Mouse (Mus musculus): ENCODE results near the gene Rnf149. TPM values are rescaled to one million over a fixed set of nuclear protein-coding genes. Genes with fewer than 3 reads are reported as not detected.
A peak's percentile ranks its signal among the peaks of the same experiment; 100 is the strongest.

Gene Rnf149
- total and polyA plus RNA-seq, 2 experiments from 2014 or later, result 13.0 to 20.6 TPM

GRCm38 (mm10) chr1:39515303-39515991, 61.8 kb downstream of the Rnf149 start:
- WGBS, result 85% methylated on average over 10 of the region's 10 CpGs
- no peak overlapping the region for H3K4me3 ChIP-seq (ENCODE audit: low read depth, low read length)
- H3K9ac ChIP-seq (replicated peaks; ENCODE audit: low read length, poor library complexity, severe bottlenecking), result no peak overlapping the region
- no peaks in the 10 kb centered on the region for H3K36me3 ChIP-seq (ENCODE audit: insufficient read depth, low read length)
- no peak overlapping the region for H3K27ac ChIP-seq (ENCODE audit: low read depth, low read length)
- no peaks in the 10 kb centered on the region for H3K4me1 ChIP-seq (ENCODE audit: insufficient read depth, low read length)
- TF ChIP-seq CTCF (IDR thresholded peaks at IDR 0.05), result no peak
- H3K4me2 ChIP-seq (ENCODE audit: low read depth, low read length, poor library complexity, severe bottlenecking), result no peak overlapping the region
- H3K9me3 ChIP-seq (ENCODE audit: low read length), result no peaks in the 10 kb centered on the region
- no peaks in the 10 kb centered on the region for H3K27me3 ChIP-seq (ENCODE audit: insufficient read depth, low read length)
- no peak for ATAC-seq (ENCODE audit: low FRiP score)
- no peak for DNase-seq (ENCODE audit: low spot score)

DNA sequence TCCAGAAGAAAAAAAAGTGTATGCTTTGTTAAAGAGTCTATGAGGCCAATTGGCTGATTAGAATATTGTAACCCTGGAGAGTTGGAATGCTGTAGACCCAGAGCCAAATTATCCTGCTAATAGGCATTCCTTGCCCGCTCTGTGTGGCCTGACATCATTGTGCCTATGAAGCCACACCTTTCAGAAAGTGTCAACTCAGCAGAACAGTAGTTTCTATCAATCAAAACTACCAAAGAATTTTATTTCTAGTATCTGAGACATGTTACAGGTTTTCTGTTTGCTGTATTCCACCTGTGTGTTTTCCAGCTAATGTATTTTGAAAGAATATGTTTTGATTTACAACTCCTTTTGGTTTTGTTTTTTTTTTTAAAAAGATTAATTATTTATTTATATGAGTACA, 65.0 kb downstream of the Rnf149 start:
- no peaks in the 10 kb centered on the region for H3K4me1 ChIP-seq (ENCODE audit: insufficient read depth, low read length)
- 75% methylated on average over 1 of the region's 1 CpGs for WGBS
- H3K9ac ChIP-seq (replicated peaks; ENCODE audit: low read length, poor library complexity, severe bottlenecking), result no peak overlapping the region
- ATAC-seq (ENCODE audit: low FRiP score) (no peak), DNase-seq (ENCODE audit: low spot score) (no peak)
- H3K9me3 ChIP-seq (ENCODE audit: low read length), result no peaks in the 10 kb centered on the region
- H3K27ac ChIP-seq (ENCODE audit: low read depth, low read length), result no peak overlapping the region
- no peaks in the 10 kb centered on the region for H3K27me3 ChIP-seq (ENCODE audit: insufficient read depth, low read length)
- no peak overlapping the region for H3K4me2 ChIP-seq (ENCODE audit: low read depth, low read length, poor library complexity, severe bottlenecking)
- H3K4me3 ChIP-seq (ENCODE audit: low read depth, low read length), result no peak overlapping the region
- no peaks in the 10 kb centered on the region for H3K36me3 ChIP-seq (ENCODE audit: insufficient read depth, low read length)
- no peak for TF ChIP-seq CTCF (IDR thresholded peaks at IDR 0.05)

DNA sequence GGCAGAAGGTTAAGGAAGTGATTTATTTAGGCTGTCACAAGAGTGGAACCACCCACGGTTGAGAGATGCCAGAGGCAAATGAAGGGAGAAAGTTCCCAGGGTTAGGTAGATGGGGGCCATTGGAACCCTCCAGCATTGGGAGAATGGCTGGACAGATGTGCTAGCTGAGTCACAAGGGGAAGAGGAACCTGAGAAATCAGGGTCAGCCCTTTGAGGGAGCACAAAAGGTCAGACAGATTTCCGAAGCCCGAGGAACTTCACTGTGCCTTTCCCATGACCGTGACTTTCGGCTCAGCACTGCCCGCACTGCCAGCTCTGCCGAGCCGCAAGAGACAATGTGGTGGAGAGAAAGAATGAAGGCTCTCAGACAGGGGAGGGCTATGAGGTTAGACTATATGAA, 65.4 kb downstream of the Rnf149 start:
- Histone ChIP-seq H3K36me3 (ENCODE audit: insufficient read depth, low read length) (no peaks in the 10 kb centered on the region), H3K27me3 (ENCODE audit: insufficient read depth, low read length) (no peaks in the 10 kb centered on the region)
- no peak for DNase-seq (ENCODE audit: low spot score)

DNA sequence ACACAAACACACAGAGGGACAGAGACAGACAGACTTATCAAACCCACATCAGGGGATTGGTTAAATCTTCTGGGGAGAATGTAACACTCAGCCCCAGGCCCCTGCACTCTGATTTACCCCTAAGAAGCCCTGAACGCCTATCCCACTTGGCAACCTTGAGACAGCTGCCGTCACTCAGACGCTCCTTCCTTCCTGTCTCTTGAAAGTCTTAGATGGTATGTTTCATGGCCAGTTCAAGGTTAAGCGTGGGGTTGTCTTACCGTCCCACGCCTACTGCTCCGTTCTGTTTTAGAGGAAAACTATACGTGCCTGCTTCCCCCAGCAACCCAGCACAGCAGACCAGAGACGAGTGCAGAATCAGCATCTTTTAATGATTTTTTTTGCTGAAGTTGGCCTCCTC, 71.6 kb downstream of the Rnf149 start:
- Histone ChIP-seq H3K4me1 (ENCODE audit: insufficient read depth, low read length) (no peaks in the 10 kb centered on the region), H3K9ac (replicated peaks; ENCODE audit: low read length, poor library complexity, severe bottlenecking) (no peak overlapping the region), H3K27ac (ENCODE audit: low read depth, low read length) (no peak overlapping the region), H3K4me2 (ENCODE audit: low read depth, low read length, poor library complexity, severe bottlenecking) (no peak overlapping the region), H3K27me3 (ENCODE audit: insufficient read depth, low read length) (no peaks in the 10 kb centered on the region), H3K36me3 (ENCODE audit: insufficient read depth, low read length) (no peaks in the 10 kb centered on the region), H3K9me3 (ENCODE audit: low read length) (no peaks in the 10 kb centered on the region), H3K4me3 (ENCODE audit: low read depth, low read length) (no peak overlapping the region)
- WGBS, result 84% methylated on average over 9 of the region's 9 CpGs
- TF ChIP-seq CTCF (IDR thresholded peaks at IDR 0.05), result no peak
- DNase-seq (ENCODE audit: low spot score) (no peak), ATAC-seq (ENCODE audit: low FRiP score) (no peak)

More for the DNA sequence above, 65.4 kb downstream of the Rnf149 start:
- no peak overlapping the region for H3K27ac ChIP-seq (ENCODE audit: low read depth, low read length)
- no peaks in the 10 kb centered on the region for H3K4me1 ChIP-seq (ENCODE audit: insufficient read depth, low read length)
- no peak for TF ChIP-seq CTCF (IDR thresholded peaks at IDR 0.05)
- no peak overlapping the region for H3K4me3 ChIP-seq (ENCODE audit: low read depth, low read length)
- WGBS, result 84% methylated on average over 8 of the region's 8 CpGs
- no peak overlapping the region for H3K4me2 ChIP-seq (ENCODE audit: low read depth, low read length, poor library complexity, severe bottlenecking)
- no peak for ATAC-seq (ENCODE audit: low FRiP score)
- H3K9me3 ChIP-seq (ENCODE audit: low read length), result no peaks in the 10 kb centered on the region
- H3K9ac ChIP-seq (replicated peaks; ENCODE audit: low read length, poor library complexity, severe bottlenecking), result no peak overlapping the region

- H3K9ac ChIP-seq (replicated peaks; ENCODE audit: low read length, poor library complexity, severe bottlenecking), result no peak overlapping the region
- no peak overlapping the region for H3K4me2 ChIP-seq (ENCODE audit: low read depth, low read length, poor library complexity, severe bottlenecking)
- 3% methylated on average over 1 of the region's 1 CpGs for WGBS
- H3K9me3 ChIP-seq (ENCODE audit: low read length), result no peaks in the 10 kb centered on the region
- H3K4me1 ChIP-seq (ENCODE audit: insufficient read depth, low read length), result no peaks in the 10 kb centered on the region
- ATAC-seq (ENCODE audit: low FRiP score) (no peak), DNase-seq (ENCODE audit: low spot score) (peak; percentile 19)
- no peak overlapping the region for H3K4me3 ChIP-seq (ENCODE audit: low read depth, low read length)
- TF ChIP-seq CTCF (IDR thresholded peaks at IDR 0.05), result peak; percentile 58
- no peaks in the 10 kb centered on the region for H3K27me3 ChIP-seq (ENCODE audit: insufficient read depth, low read length)
- no peak overlapping the region for H3K27ac ChIP-seq (ENCODE audit: low read depth, low read length)
- H3K36me3 ChIP-seq (ENCODE audit: insufficient read depth, low read length), result no peaks in the 10 kb centered on the region
Observed at GRCm38 (mm10) chr1:39504261-39504660, 72.9 kb downstream of the Rnf149 start.

GRCm38 (mm10) chr1:39502817-39503633, 74.2 kb downstream of the Rnf149 start:
- peak; percentile 27 for DNase-seq (ENCODE audit: low spot score)

More at GRCm38 (mm10) chr1:39502817-39503633, 74.2 kb downstream of the Rnf149 start:
- no peaks in the 10 kb centered on the region for H3K9me3 ChIP-seq (ENCODE audit: low read length)
- no peaks in the 10 kb centered on the region for H3K27me3 ChIP-seq (ENCODE audit: insufficient read depth, low read length)
- no peak overlapping the region for H3K4me2 ChIP-seq (ENCODE audit: low read depth, low read length, poor library complexity, severe bottlenecking)
- no peak for TF ChIP-seq CTCF (IDR thresholded peaks at IDR 0.05)
- no peaks in the 10 kb centered on the region for H3K36me3 ChIP-seq (ENCODE audit: insufficient read depth, low read length)
- ATAC-seq (ENCODE audit: low FRiP score), result no peak
- H3K4me1 ChIP-seq (ENCODE audit: insufficient read depth, low read length), result no peaks in the 10 kb centered on the region
- H3K9ac ChIP-seq (replicated peaks; ENCODE audit: low read length, poor library complexity, severe bottlenecking), result no peak overlapping the region
- WGBS, result 82% methylated on average over 17 of the region's 17 CpGs
- no peak overlapping the region for H3K4me3 ChIP-seq (ENCODE audit: low read depth, low read length)
- no peak overlapping the region for H3K27ac ChIP-seq (ENCODE audit: low read depth, low read length)

Other genes with a start within 250 kb of the Rnf149 start
- 273 and 342 TPM in 2 replicates for gene Rpl31, start 209.6 kb downstream of the Rnf149 start, total RNA-seq (2014; rRNA removed)
- gene Rpl31, start 209.6 kb downstream of the Rnf149 start, polyA plus RNA-seq (2015; fragmentation: Nextera tagmentation; extraction: Ambion mirVana), result 346 and 367 TPM in 2 replicates
- 18.3 and 20.2 TPM in 2 replicates for gene Tbc1d8, start 98.7 kb downstream of the Rnf149 start, total RNA-seq (2014; rRNA removed)
- gene Tbc1d8, start 98.7 kb downstream of the Rnf149 start, polyA plus RNA-seq (2015; fragmentation: Nextera tagmentation; extraction: Ambion mirVana), result 8.5 TPM in 2 replicates
- gene Cnot11, start 42.4 kb downstream of the Rnf149 start, total RNA-seq (2014; rRNA removed), result 28.8 and 32.3 TPM in 2 replicates
- 9.4 and 9.6 TPM in 2 replicates for gene Cnot11, start 42.4 kb downstream of the Rnf149 start, polyA plus RNA-seq (2015; fragmentation: Nextera tagmentation; extraction: Ambion mirVana)
- 24.3 and 25.9 TPM in 2 replicates for gene Creg2, start 74.1 kb upstream of the Rnf149 start, total RNA-seq (2014; rRNA removed)
- gene Creg2, start 74.1 kb upstream of the Rnf149 start, polyA plus RNA-seq (2015; fragmentation: Nextera tagmentation; extraction: Ambion mirVana), result 13.6 and 14.6 TPM in 2 replicates
- 0.52 and 0.66 TPM in 2 replicates for gene Rfx8, start 143.6 kb upstream of the Rnf149 start, total RNA-seq (2014; rRNA removed)
- gene Rfx8, start 143.6 kb upstream of the Rnf149 start, polyA plus RNA-seq (2015; fragmentation: Nextera tagmentation; extraction: Ambion mirVana), result 0.28 and 0.39 TPM in 2 replicates
- gene Gm3646, start 227.9 kb upstream of the Rnf149 start, total RNA-seq (2014; rRNA removed), result not detected in 2 replicates
- not detected in 2 replicates for gene Gm3646, start 227.9 kb upstream of the Rnf149 start, polyA plus RNA-seq (2015; fragmentation: Nextera tagmentation; extraction: Ambion mirVana)